Mouse (Mus musculus): ENCODE measurements around the gene Smdt1. TPM values are rescaled to one million over a fixed set of nuclear protein-coding genes. Genes with fewer than 3 reads are reported as not detected.
"Not testable (repeated sequence)": the region's sequence is repeated elsewhere in the genome, so short reads cannot be mapped to it uniquely, and the experiment has no call there.

Smdt1 gene
- polyA plus RNA-seq, 2 experiments from 2014 or later, result 132 to 140 TPM

DNA sequence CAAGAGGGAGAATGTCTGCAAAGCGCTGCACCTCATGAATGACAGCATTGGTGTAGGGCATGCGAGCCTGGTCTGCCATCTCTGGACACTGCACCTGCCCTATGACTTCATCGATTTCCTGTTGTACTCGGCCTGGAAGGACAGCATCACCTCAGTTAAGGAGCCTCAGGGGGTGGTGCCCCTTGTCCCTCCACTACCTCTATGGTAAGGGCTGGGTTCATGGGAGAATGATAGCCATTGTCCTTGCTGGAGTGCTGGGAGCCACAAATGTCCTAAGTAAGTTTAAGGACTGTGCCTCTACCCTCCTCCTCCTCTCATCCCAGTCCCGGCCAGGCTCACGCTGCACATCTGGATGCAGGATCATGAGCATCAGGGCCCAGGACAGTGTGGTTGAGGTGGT, 33.7 kb downstream of the Smdt1 start:
- no peak for ATAC-seq

DNA sequence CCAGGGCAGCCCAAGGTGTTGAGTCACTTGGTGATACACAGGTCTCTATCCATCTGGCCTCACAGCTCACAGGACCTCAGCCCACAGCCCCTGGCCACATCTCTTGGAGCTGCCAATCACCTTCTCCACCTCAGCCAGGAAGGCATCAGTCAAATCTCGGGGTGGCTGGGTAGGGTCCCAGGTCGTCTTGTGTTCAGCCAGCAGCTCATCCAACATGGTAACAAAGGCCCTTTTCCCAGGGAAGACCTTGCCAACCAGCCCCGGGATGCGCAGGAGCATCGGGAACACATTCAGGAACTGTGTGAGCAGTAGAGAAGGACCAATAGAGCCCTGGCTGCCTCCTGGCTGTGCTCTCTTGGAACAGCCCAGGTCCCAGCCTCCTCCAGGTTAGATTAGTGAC, 34.2 kb downstream of the Smdt1 start:
- no peak for ATAC-seq

DNA sequence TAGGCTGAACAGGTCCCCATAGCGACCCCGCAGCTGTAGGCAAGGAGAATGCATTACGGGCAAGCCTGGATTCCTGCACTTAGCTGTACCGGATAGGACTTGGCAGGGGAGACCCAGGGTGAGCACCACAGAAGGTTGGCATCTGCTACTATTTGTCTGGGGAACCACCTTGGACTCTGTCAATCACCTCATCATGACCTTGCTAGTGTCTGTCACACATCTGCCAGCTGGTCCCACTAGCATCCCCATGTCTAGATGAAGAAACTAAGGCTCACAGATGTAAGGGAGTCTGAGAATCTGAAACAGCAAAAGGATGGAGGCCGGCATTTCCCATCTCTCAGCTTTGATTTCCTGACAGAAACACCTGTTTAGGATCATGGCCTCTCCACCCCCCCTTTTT, 35.7 kb downstream of the Smdt1 start:
- ATAC-seq, result no peak

DNA sequence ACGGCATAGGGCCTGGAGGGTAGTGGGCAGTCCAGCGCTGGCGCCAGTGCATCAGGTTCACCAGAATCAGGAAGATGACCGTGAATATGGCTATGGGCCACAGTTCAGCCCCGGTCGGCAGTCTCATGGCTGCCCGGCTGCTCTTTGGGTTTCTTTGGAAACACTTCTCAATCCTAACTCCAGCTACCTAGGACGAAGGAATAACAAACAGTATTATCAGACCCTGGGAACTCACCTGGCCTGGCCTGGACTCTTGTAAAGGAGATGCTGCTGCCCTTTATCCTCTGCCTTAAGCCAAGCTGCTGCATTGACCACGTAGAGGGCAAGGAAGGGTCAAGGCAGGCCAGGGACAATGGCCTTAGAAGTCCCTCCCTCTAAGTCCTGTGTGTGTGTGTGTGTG, 37.1 kb downstream of the Smdt1 start:
- ATAC-seq, result no peak

DNA sequence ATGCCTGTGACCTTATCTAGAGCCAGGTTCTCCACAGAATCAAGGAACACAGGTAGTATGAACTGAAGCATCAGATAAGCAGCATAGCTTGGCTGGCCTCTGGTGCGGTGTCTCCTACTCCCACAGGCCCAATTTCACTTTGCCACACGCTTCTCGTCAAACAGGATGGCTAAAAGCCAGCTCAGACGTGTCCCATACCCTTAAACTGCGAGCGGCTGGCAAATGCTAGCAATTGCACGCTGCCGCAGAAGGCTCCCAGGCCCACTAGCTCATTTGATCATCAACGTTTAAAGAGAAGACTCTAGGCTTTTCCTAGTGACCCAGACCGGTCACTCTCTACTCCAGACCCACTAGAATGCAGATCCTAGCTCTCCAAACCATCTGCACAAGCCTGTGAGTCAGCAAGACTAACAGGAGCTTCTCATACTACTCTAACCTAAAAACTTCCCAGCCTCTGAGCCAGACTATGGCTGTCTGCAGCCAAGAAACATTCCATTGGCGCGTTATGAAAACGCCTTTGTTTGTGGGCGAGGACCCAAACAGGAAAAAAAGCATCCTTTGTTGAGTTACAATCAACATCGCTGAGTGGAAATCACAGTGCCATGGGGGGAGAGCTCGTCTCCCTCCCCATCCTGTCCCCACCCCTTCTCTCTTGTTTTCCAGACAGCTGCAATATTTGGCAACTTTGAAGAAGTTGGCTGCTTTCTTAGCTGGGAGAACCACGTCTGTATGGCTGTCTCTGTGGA, 37.8 kb downstream of the Smdt1 start:
- no peak for ATAC-seq

DNA sequence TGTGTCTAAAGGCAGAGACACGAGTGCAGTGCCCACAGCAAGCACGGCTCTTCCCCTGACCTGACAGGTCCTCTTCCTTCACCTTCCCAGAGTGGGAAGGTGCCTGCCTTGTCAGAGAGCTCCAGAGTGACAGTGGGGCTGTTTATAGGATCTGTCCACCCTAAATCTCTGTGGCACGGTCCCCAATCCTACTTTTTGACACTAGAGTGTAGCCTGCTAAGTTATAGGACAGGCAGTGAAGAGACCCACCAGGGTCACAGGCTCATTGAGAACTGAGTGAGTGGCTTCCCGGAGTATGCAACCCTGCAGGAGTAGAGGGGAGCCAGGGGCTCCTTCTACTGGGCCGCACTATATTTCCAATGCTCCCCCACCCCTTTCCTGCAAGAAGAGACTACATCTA, 38.9 kb downstream of the Smdt1 start:
- no peak for ATAC-seq

DNA sequence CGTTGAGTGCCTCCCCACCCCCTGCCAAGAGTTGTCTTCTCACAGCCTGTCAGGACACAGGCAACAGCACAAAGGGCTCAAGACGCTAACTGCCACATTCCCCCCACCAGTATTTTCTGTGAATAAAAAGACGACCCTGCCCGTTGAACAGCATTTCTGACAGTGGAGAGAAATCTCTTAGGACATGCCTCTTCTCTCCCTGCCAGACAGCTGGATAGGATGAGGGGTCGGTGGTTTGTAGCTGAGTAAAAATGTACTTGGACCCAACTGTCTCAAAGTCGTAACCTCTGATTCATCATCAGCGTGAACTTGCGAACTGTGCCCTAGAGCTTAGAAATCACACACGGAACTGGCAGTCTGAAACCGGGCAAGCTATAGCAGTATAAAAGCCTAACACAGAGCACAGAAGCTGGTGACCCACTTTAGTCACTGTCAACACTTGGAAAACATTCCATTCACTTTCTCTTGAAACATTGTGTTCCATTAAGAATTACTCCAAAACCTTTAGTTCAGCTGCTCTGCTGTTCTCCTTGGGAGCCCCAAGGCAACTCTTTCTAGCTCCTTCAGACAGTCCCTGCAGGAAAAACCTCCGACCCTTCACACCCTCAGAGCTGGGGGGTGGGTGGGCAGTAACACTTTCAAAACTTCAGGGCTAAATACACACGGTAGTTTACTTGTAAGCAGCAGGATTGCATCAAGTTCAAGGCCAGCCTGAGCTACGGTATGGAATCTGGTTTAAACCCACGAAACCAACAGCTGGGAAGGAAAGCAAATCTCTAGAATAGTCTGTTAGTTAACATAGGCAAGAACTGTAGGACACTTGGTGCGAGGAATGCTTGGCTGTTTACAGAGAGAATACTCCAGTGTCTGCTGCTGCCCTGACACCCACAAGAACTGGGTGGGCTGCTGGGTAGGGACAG, 39.8 kb downstream of the Smdt1 start:
- no peak for ATAC-seq

DNA sequence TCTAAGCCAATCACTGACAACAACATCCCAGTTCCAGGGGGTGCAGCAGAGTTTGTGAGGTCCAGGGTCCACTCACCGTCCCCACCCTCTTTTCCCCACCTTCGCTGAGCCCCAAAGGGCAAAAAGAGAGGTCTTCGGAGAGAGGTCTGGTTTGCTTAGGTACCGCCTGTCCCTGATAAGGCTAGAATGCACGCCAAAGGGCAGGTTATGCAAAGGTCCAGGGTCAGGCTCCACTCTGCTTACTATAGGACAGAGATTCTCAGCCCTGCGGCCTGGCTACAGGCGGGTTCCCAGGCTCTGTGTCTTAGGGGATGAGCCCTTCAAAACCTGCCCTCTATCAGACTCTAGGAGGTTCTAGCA, 40.7 kb downstream of the Smdt1 start:
- ATAC-seq, result no peak

DNA sequence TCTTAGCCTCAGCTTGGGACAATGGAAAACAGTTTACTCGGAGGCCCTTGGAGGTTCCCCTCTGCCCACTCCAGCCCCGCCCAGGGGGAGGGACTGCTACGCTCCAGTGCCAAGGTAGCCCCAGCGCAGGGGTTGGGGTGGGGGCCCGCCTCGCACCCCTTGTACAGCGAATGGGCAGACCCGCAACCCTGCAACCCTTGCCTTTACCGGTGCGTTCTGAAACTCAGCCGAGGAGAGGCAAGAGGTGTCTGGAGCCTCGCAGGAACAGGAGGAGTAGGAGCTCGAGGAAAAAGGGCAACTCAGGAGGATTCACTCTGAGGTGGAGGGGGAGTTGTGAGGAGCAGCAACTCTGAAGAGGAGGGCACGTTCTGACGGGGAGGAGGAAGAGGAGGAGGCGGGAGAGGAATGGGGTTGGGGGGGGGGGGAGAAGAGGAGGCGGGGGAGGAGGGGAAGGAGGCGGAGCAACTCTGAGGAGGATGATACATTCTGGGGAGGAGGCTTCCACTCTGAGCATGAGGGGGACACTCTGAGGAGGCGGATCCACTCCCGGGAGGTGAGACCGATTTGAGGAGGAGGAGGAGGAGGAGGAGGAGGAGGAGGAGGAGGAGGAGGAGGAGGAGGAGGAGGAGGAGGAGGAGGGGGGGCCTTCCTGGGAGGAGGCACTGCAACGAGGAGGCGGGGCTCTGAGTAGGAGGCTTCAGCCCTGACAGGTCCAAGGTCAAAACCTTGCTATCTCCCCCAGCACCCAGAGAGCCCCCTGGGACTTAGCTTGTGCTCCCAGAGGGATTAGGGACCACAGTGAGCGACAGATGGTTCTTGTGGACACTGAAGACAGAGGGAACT, 41.3 kb downstream of the Smdt1 start, which contains the start of gene Cyp2d22:
TSS of gene Cyp2d22 (minus strand) at position 390 of the 843 bp plus-strand sequence.
- ATAC-seq, result peak; percentile 43

DNA sequence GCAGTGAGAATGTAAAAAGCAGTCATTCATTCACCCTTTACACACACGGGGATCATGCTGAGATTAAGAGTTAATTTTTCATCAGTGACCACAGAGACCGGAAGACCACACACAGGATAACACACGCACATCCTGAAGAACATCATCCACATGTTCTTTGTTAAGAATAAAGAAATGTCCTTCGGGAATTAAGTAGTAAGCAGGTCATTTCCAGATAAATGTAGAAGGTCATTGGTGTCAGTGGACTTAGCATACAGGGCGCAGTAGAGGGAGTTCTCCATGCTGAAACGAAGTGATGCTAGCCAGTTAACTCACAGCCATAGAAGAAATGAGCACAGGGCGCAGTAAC, 41.9 kb downstream of the Smdt1 start:
- no peak for ATAC-seq

DNA sequence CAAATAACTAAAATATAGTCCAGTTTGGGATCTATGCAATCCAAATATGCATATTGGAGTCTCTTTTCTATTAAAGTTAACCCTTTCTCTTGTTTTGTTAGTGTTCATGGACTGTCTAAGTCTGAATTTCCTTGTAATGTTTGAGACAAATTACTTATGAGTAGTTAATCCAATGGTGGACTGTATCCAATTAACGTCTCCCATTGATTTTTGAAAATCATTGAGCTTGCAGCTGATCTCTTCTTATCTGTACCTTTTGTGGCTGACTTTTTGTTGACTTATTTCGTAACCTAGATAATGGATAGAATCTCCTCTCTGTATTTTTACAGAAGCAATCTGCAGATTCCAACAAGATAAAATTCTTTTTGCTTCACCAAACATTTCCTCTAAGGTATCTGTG, 43.7 kb downstream of the Smdt1 start:
- no peak for ATAC-seq

DNA sequence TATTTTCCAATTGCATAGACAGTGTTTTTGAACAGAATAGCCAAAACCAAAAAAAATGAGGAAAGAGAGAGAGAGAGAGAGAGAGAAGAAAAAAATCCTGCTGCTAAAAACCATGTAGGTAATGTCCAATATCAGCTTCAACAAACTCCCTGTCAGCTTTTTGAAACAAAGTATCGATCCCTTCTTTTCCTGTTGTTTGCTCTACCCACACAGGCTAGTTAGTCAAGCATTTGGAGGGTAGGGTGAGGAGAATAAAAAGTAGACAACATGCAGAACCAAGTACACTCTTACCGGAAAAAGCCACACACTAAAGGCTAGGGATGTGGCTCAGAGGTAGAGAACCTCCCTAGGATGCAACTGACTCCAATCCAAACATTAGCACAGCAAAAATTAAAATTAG, 47.0 kb downstream of the Smdt1 start:
- ATAC-seq, result no peak

DNA sequence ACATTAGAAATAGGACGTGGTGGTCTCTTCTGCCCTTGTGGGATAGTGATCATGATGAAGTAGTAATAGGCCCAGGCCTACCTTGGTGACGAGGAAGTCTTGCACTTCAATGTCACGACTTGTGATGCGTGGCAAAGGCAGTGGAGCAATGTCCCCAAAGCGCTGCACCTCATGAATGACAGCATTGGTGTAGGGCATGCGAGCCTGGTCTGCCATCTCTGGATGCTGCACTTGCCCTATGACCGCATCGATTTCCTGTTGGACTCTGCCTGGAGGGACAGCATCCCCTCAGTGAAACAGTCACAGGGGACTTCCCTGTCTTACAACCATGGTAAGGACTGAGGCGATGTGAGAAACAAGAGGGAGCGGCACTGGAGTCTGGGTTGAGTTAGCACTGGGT, 51.2 kb downstream of the Smdt1 start:
- ATAC-seq, result not testable (repeated sequence)

DNA sequence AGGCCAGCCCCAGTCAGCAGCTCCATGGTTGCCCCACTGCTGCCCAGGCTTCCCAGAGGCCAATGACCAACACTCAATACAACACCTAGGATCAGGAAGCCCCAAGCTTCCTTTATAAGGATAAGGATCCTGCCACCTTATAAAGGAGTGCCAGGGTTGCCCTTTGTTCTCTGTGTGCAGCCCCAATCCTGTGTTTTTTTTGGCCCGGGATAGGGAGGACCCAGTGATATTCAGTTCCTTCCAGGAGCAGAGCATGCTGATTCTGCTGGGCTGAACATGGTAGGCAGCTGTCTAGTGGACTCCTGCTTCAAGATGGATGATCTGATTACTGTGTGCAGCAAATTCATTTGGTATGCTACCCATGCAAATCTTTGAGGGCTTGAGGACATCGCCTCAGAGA, 55.2 kb downstream of the Smdt1 start, which contains the start of gene Cyp2d11:
TSS of gene Cyp2d11 (minus strand) at position 101 of the 400 bp plus-strand sequence.
- ATAC-seq, result not testable (repeated sequence)

DNA sequence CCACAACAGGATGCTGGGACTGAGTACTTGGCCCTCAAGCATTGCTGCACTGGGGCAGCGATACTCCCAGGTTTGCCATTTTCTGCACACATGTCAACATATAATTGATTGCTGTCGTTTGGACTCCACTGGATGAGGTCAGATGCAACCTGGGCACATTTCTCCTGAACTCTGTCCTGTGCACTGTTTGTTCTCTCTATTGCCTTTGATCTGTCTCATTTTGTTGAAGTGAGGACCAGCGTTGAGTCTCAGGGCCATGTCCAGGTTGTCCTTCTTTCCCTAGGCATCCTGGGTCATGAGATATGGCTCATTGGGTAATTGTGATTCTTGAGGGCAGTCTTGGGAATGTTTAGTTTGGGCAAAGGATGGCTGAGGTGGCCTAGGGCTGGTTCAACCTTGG, 57.2 kb downstream of the Smdt1 start:
- ATAC-seq, result not testable (repeated sequence)

Other genes with a start within 250 kb of the Smdt1 start
- gene Ccdc134, start 211.0 kb upstream of the Smdt1 start, polyA plus RNA-seq (2017; shearing (Covaris generic)), result 10 to 100 TPM; 23.4 to 28.1 TPM
- gene Srebf2, start 191.8 kb upstream of the Smdt1 start, polyA plus RNA-seq (2017; shearing (Covaris generic)), result 10 to 100 TPM; 32.6 to 51.4 TPM
- gene Shisa8, start 126.1 kb upstream of the Smdt1 start, polyA plus RNA-seq (2017; shearing (Covaris generic)), result not detected
- 10 to 100 TPM in 1 of 2 experiments, 1 to 10 TPM in 1; 2.5 to 10.9 TPM for gene Tnfrsf13c, start 114.6 kb upstream of the Smdt1 start, polyA plus RNA-seq (2017; shearing (Covaris generic))
- gene Cenpm, start 94.2 kb upstream of the Smdt1 start, polyA plus RNA-seq (2017; shearing (Covaris generic)), result 10 to 100 TPM; 21.6 to 34.7 TPM
- gene 1500009C09Rik, start 86.6 kb upstream of the Smdt1 start, polyA plus RNA-seq (2017; shearing (Covaris generic)), result not detected
- not detected for gene Sept3, start 64.1 kb upstream of the Smdt1 start, polyA plus RNA-seq (2017; shearing (Covaris generic))
- gene Wbp2nl, start 40.0 kb upstream of the Smdt1 start, polyA plus RNA-seq (2017; shearing (Covaris generic)), result not detected
- 10 to 100 TPM; 44.2 to 63.7 TPM for gene Naga, start within 50 bp of the Smdt1 start, polyA plus RNA-seq (2017; shearing (Covaris generic))
- 1 to 10 TPM; 5.3 to 5.8 TPM for gene Pheta2, start within 50 bp of the Smdt1 start, polyA plus RNA-seq (2017; shearing (Covaris generic))
- gene Ndufa6, start 15.4 kb downstream of the Smdt1 start, polyA plus RNA-seq (2017; shearing (Covaris generic)), result 100 to 1,000 TPM; 486 to 595 TPM
- 1 to 10 TPM; 3.6 to 6.5 TPM for gene Cyp2d22, start 41.3 kb downstream of the Smdt1 start, polyA plus RNA-seq (2017; shearing (Covaris generic))
- not detected for gene Cyp2d11, start 55.1 kb downstream of the Smdt1 start, polyA plus RNA-seq (2017; shearing (Covaris generic))
- not detected for gene Cyp2d10, start 68.2 kb downstream of the Smdt1 start, polyA plus RNA-seq (2017; shearing (Covaris generic))
- not detected for gene Cyp2d9, start 94.5 kb downstream of the Smdt1 start, polyA plus RNA-seq (2017; shearing (Covaris generic))
- gene Cyp2d12, start 216.1 kb downstream of the Smdt1 start, polyA plus RNA-seq (2017; shearing (Covaris generic)), result not detected